Mouse (Mus musculus) heart, embryonic 12.5 days (tissue): ENCODE results near the gene Pml. TPM values are rescaled to one million over a fixed set of nuclear protein-coding genes. Genes with fewer than 3 reads are reported as not detected.
"Not testable (repeated sequence)": the region's sequence is repeated elsewhere in the genome, so short reads cannot be mapped to it uniquely, and the experiment has no call there.

Experiments
- ATAC-seq: fragments of 200-750 bp; cut with Nextera tagmentation; 2 replicates; pipeline ENCODE4 v1.8.0; 2017; ENCODE audit warnings: moderate TSS enrichment, moderate library complexity; ENCODE audit not compliant: insufficient number of reproducible peaks, low FRiP score
- H3K27ac ChIP-seq: fragments of 300-500 bp; sonication (generic); 2 replicates; pipeline ENCODE4 v1.5.1; 2016; ENCODE audit warnings: mild to moderate bottlenecking, moderate library complexity; ENCODE audit not compliant: poor library complexity, severe bottlenecking
- H3K27me3 ChIP-seq: fragments of 300-500 bp; sonication (generic); replicated peaks from 2 replicates; pipeline ENCODE4 v1.6.1; 2016; ENCODE audit warnings: mild to moderate bottlenecking, moderate library complexity
- H3K36me3 ChIP-seq: fragments of 300-500 bp; sonication (generic); 2 replicates; pipeline ENCODE4 v1.6.1; 2016; ENCODE audit warnings: mild to moderate bottlenecking, moderate library complexity
- H3K4me1 ChIP-seq: fragments of 300-500 bp; sonication (generic); replicated peaks from 2 replicates; pipeline ENCODE4 v1.6.1; 2016; ENCODE audit warnings: mild to moderate bottlenecking
- H3K4me2 ChIP-seq: fragments of 300-500 bp; sonication (generic); 2 replicates; pipeline ENCODE4 v1.6.1; 2016; ENCODE audit warnings: mild to moderate bottlenecking, moderate library complexity
- H3K4me3 ChIP-seq: fragments of 300-500 bp; sonication (generic); 2 replicates; pipeline ENCODE4 v1.5.1; 2016; ENCODE audit warnings: mild to moderate bottlenecking
- H3K9ac ChIP-seq: fragments of 300-500 bp; sonication (generic); 2 replicates; pipeline ENCODE4 v1.6.1; 2016; ENCODE audit warnings: mild to moderate bottlenecking, moderate library complexity
- H3K9me3 ChIP-seq: fragments of 300-500 bp; sonication (generic); replicated peaks from 2 replicates; pipeline ENCODE4 v1.6.1; 2016; ENCODE audit warnings: mild to moderate bottlenecking, moderate library complexity
- WGBS: fragments of 180-500 bp; shearing (Covaris S2); methylation state at CpG from one replicate; pipeline ENCODE4 v1.1.7; 2016; 5-methylcytosine and 5-hydroxymethylcytosine counted together
- polyA plus RNA-seq: library from polyadenylated mRNA; unstranded; fragments of >200 nt; fragmentation: Nextera tagmentation; extraction: Ambion mirVana; gene quantifications from 2 replicates; pipeline ENCODE4 v1.2.1, GENCODE M21; 2016

Pml gene
- polyA plus RNA-seq, 1 experiment from 2014 or later: 15.5 TPM

GRCm38 (mm10) chr9:58279780-58280179 is 30.2 kb upstream of the Pml start:
- Histone ChIP-seq H3K9me3 (no peaks in the 10 kb centered on the region), H3K4me3 (no peak overlapping the region), H3K4me2 (no peak overlapping the region), H3K27me3 (no peaks in the 10 kb centered on the region), H3K9ac (no peak overlapping the region), H3K36me3 (no peaks in the 10 kb centered on the region), H3K4me1 (peaks cover 35% of the 10 kb centered on the region), H3K27ac (no peak overlapping the region)
- ATAC-seq: no peak
- 42% methylated on average over 5 of the region's 5 CpGs for WGBS

GRCm38 (mm10) chr9:58278821-58279723 is 29.5 kb upstream of the Pml start:
- WGBS: 59% methylated on average over 4 of the region's 4 CpGs
- no peaks in the 10 kb centered on the region for H3K9me3 ChIP-seq
- peaks cover 42% of the 10 kb centered on the region for H3K4me1 ChIP-seq
- no peaks in the 10 kb centered on the region for H3K36me3 ChIP-seq
- H3K27ac ChIP-seq: no peak overlapping the region
- no peak overlapping the region for H3K4me2 ChIP-seq
- ATAC-seq: no peak
- H3K27me3 ChIP-seq: no peaks in the 10 kb centered on the region
- no peak overlapping the region for H3K9ac ChIP-seq
- no peak overlapping the region for H3K4me3 ChIP-seq

- H3K4me1 ChIP-seq: peaks cover 44% of the 10 kb centered on the region
- no peaks in the 10 kb centered on the region for H3K9me3 ChIP-seq
- WGBS: 93% methylated on average over 4 of the region's 4 CpGs
- no peak for ATAC-seq
- H3K36me3 ChIP-seq: no peaks in the 10 kb centered on the region
- no peak overlapping the region for H3K4me2 ChIP-seq
- H3K4me3 ChIP-seq: no peak overlapping the region
- H3K27ac ChIP-seq: no peak overlapping the region
- no peak overlapping the region for H3K9ac ChIP-seq
- no peaks in the 10 kb centered on the region for H3K27me3 ChIP-seq
Observed at GRCm38 (mm10) chr9:58278313-58278712, 28.7 kb upstream of the Pml start.

GRCm38 (mm10) chr9:58276346-58276745 is 26.8 kb upstream of the Pml start:
- Histone ChIP-seq H3K4me3 (no peak overlapping the region), H3K27ac (no peak overlapping the region), H3K9ac (no peak overlapping the region), H3K9me3 (no peaks in the 10 kb centered on the region), H3K36me3 (no peaks in the 10 kb centered on the region), H3K4me2 (no peak overlapping the region), H3K27me3 (no peaks in the 10 kb centered on the region), H3K4me1 (peaks cover 32% of the 10 kb centered on the region)
- WGBS: 75% methylated on average over 5 of the region's 5 CpGs
- no peak for ATAC-seq

- Histone ChIP-seq H3K4me1 (peaks cover 32% of the 10 kb centered on the region), H3K27ac (peak overlapping the region; percentile 78), H3K27me3 (no peaks in the 10 kb centered on the region), H3K9me3 (no peaks in the 10 kb centered on the region), H3K4me3 (no peak overlapping the region), H3K36me3 (no peaks in the 10 kb centered on the region), H3K4me2 (peak overlapping the region; percentile 43), H3K9ac (no peak overlapping the region)
- 73% methylated on average over 3 of the region's 3 CpGs for WGBS
- ATAC-seq: no peak
Observed at GRCm38 (mm10) chr9:58275797-58276196, 26.2 kb upstream of the Pml start.

GRCm38 (mm10) chr9:58275115-58275774 is 25.7 kb upstream of the Pml start:
- H3K27ac ChIP-seq: peak overlapping the region; percentile 78
- 15% methylated on average over 8 of the region's 8 CpGs for WGBS
- H3K27me3 ChIP-seq: no peaks in the 10 kb centered on the region
- 0 out of 2 replicates have a peak overlapping the region, but pooled peaks have one; percentile 2 for H3K4me3 ChIP-seq
- H3K4me1 ChIP-seq: peaks cover 30% of the 10 kb centered on the region
- H3K4me2 ChIP-seq: peak overlapping the region; percentile 43
- peak; percentile 81 for ATAC-seq
- no peak overlapping the region for H3K9ac ChIP-seq
- no peaks in the 10 kb centered on the region for H3K9me3 ChIP-seq
- no peaks in the 10 kb centered on the region for H3K36me3 ChIP-seq

- Histone ChIP-seq H3K9me3 (no peaks in the 10 kb centered on the region), H3K36me3 (no peaks in the 10 kb centered on the region), H3K27me3 (no peaks in the 10 kb centered on the region), H3K9ac (no peak overlapping the region), H3K4me1 (peaks cover 26% of the 10 kb centered on the region), H3K4me2 (no peak overlapping the region), H3K4me3 (no peak overlapping the region), H3K27ac (peak overlapping the region; percentile 78)
- WGBS: 37% methylated on average over 3 of the region's 3 CpGs
- ATAC-seq: no peak
Observed at GRCm38 (mm10) chr9:58274626-58275025, 25.0 kb upstream of the Pml start.

- ATAC-seq: no peak
- Histone ChIP-seq H3K4me2 (no peak overlapping the region), H3K36me3 (no peaks in the 10 kb centered on the region), H3K4me1 (peaks cover 23% of the 10 kb centered on the region), H3K4me3 (no peak overlapping the region), H3K27me3 (no peaks in the 10 kb centered on the region), H3K9me3 (no peaks in the 10 kb centered on the region), H3K9ac (no peak overlapping the region), H3K27ac (peak overlapping the region; percentile 78; the same call in 1 of the 2 replicates)
- 78% methylated on average over 7 of the region's 7 CpGs for WGBS
Observed at GRCm38 (mm10) chr9:58274101-58274604, 24.6 kb upstream of the Pml start.

GRCm38 (mm10) chr9:58272855-58273254 is 23.3 kb upstream of the Pml start:
- H3K9ac ChIP-seq: no peak overlapping the region
- no peak overlapping the region for H3K4me3 ChIP-seq
- no peaks in the 10 kb centered on the region for H3K27me3 ChIP-seq
- no peaks in the 10 kb centered on the region for H3K36me3 ChIP-seq
- no peak overlapping the region for H3K4me2 ChIP-seq
- no peaks in the 10 kb centered on the region for H3K9me3 ChIP-seq
- ATAC-seq: no peak
- H3K4me1 ChIP-seq: peaks cover 23% of the 10 kb centered on the region
- H3K27ac ChIP-seq: no peak overlapping the region
- WGBS: 72% methylated on average over 9 of the region's 9 CpGs

- no peak overlapping the region for H3K4me3 ChIP-seq
- H3K4me1 ChIP-seq: peaks cover 25% of the 10 kb centered on the region
- ATAC-seq: no peak
- WGBS: 74% methylated on average over 2 of the region's 2 CpGs
- no peaks in the 10 kb centered on the region for H3K27me3 ChIP-seq
- H3K36me3 ChIP-seq: no peaks in the 10 kb centered on the region
- H3K27ac ChIP-seq: no peak overlapping the region
- no peak overlapping the region for H3K4me2 ChIP-seq
- H3K9me3 ChIP-seq: no peaks in the 10 kb centered on the region
- H3K9ac ChIP-seq: no peak overlapping the region
Observed at GRCm38 (mm10) chr9:58272068-58272541, 22.5 kb upstream of the Pml start.

- 86% methylated on average over 9 of the region's 9 CpGs for WGBS
- not testable (repeated sequence) for H3K4me3 ChIP-seq, H3K36me3 ChIP-seq, H3K27me3 ChIP-seq, H3K27ac ChIP-seq, ATAC-seq, H3K9ac ChIP-seq, H3K9me3 ChIP-seq, H3K4me2 ChIP-seq
- peaks cover 31% of the 10 kb centered on the region for H3K4me1 ChIP-seq
Observed at GRCm38 (mm10) chr9:58271551-58271950, 22.0 kb upstream of the Pml start.
